Mouse (Mus musculus) liver, postnatal 0 days (tissue): ENCODE measurements at regions not wholly inside any gene's neighbourhood (a gene's known extent, or its start where the extent isn't known, plus 50 kb on each side); places are given as distances from the start of the nearest gene placed in this dataset.

Source experiments
- CTCF ChIP-seq: sonication (generic); IDR thresholded peaks from 2 replicates; pipeline ENCODE4 v1.5.1; 2016; ENCODE audit warnings: antibody characterized with exemption, low read depth
- EP300 ChIP-seq: IDR thresholded peaks from 2 replicates; pipeline ENCODE4 v1.6.1; 2016; ENCODE audit warnings: antibody characterized with exemption, low read depth, mild to moderate bottlenecking

GRCm38 (mm10) chr3:58146762-58147161 lies 267.8 kb upstream of the Tsc22d2 start:
- no peak for TF ChIP-seq EP300
- TF ChIP-seq CTCF, result no peak
